ENCODE assay signal across 15 mouse cellular contexts in the genomic region with DNA sequence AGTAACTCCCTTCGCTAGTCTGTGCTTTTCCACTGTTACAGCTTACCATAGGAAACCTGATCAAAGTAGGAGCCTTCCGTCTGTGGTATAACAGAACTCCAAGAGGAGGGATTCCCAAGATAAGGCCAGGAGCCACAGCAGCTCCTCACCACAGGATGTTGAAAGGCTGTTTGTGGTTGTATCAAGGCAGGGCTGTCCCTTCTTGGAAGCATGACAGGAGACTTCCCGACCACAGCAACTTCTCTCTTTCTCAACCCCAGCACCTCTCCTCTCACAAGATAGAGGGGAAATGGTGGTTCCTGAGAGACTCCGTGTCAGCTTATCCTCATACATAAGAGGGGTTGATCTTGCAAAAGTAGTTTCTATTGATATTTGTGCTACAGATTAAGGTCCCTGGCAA. TPM values are rescaled to one million over a fixed set of nuclear protein-coding genes. Genes with fewer than 3 reads are reported as not detected.
DNase-seq lines count a peak whose midpoint lies in the region; ATAC-seq lines count a peak whose summit lies in the region.
"Had no signal": no experiment of that assay in that cellular context is flagged by ENCODE, and none has a peak within 500 bp of the region (broad histone marks: within the 10 kb centered on the region; RNA-seq: fewer than 3 reads in every experiment).

No protein-coding gene starts in this region.

- no peak overlapping the region for H3K4me3 ChIP-seq in kidney, embryonic 15.5 days (replicated peaks)
- H3K4me3 ChIP-seq in liver, embryonic 12.5 days: no peak overlapping the region
- H3K4me3 ChIP-seq: hindbrain, embryonic 13.5 days; layer of hippocampus, adult 2 months; lung, embryonic 15.5 days; midbrain, embryonic 15.5 days had no signal

- no peak overlapping the region for H3K27ac ChIP-seq in kidney, embryonic 15.5 days
- peak overlapping the region; percentile 87 for H3K27ac ChIP-seq in liver, embryonic 12.5 days
- H3K27ac ChIP-seq: hindbrain, embryonic 13.5 days; layer of hippocampus, adult 2 months; lung, embryonic 15.5 days; midbrain, embryonic 15.5 days had no signal

- H3K9ac ChIP-seq in kidney, embryonic 15.5 days: no peak overlapping the region
- peak overlapping the region; percentile 53 for H3K9ac ChIP-seq in liver, embryonic 12.5 days
- H3K9ac ChIP-seq: hindbrain, embryonic 13.5 days; lung, embryonic 15.5 days; midbrain, embryonic 15.5 days had no signal

- no peaks in the 10 kb centered on the region for H3K27me3 ChIP-seq in kidney, embryonic 15.5 days
- H3K27me3 ChIP-seq in liver, embryonic 12.5 days (replicated peaks): no peaks in the 10 kb centered on the region
- H3K27me3 ChIP-seq: hindbrain, embryonic 13.5 days; lung, embryonic 15.5 days; midbrain, embryonic 15.5 days had no signal

- 60% methylated on average over 4 of the region's 4 CpGs for WGBS in kidney, embryonic 15.5 days
- WGBS in liver, embryonic 12.5 days (ENCODE audit: insufficient replicate concordance): 15% methylated on average over 4 of the region's 4 CpGs

- no peaks in the 10 kb centered on the region for H3K9me3 ChIP-seq in kidney, embryonic 15.5 days (replicated peaks)
- no peaks in the 10 kb centered on the region for H3K9me3 ChIP-seq in liver, embryonic 12.5 days (replicated peaks)
- H3K9me3 ChIP-seq: hindbrain, embryonic 13.5 days; lung, embryonic 15.5 days; midbrain, embryonic 15.5 days had no signal

- no peaks in the 10 kb centered on the region for H3K36me3 ChIP-seq in kidney, embryonic 15.5 days
- H3K36me3 ChIP-seq in liver, embryonic 12.5 days: no peaks in the 10 kb centered on the region
- H3K36me3 ChIP-seq: hindbrain, embryonic 13.5 days; lung, embryonic 15.5 days; midbrain, embryonic 15.5 days had no signal

- H3K4me2 ChIP-seq in kidney, embryonic 15.5 days: no peak overlapping the region
- peak overlapping the region; percentile 49 for H3K4me2 ChIP-seq in liver, embryonic 12.5 days
- H3K4me2 ChIP-seq: hindbrain, embryonic 13.5 days; lung, embryonic 15.5 days; midbrain, embryonic 15.5 days had no signal

- peaks cover 13% of the 10 kb centered on the region for H3K4me1 ChIP-seq in kidney, embryonic 15.5 days
- H3K4me1 ChIP-seq in liver, embryonic 12.5 days: peaks cover 98% of the 10 kb centered on the region
- H3K4me1 ChIP-seq: hindbrain, embryonic 13.5 days; lung, embryonic 15.5 days; midbrain, embryonic 15.5 days had no signal

- ATAC-seq in kidney, embryonic 15.5 days (replicated peaks; ENCODE audit: low FRiP score): peak; percentile 40; the same call in 1 of the 2 replicates
- no peak for ATAC-seq in liver, embryonic 12.5 days
- peak; percentile 59 for ATAC-seq in monocyte, adult 5-6 weeks (replicated peaks; ENCODE audit: insufficient number of reproducible peaks, low FRiP score, low TSS enrichment, poor library complexity, severe bottlenecking)
- no peak for ATAC-seq in erythroid progenitor cell, adult 5-6 weeks (replicated peaks; ENCODE audit: low FRiP score, poor library complexity, severe bottlenecking)
- ATAC-seq: midbrain, embryonic 15.5 days had no signal

- DNase-seq in kidney, adult 8-10 months: no peak
- DNase-seq in MEL-GATA-1-ER (ENCODE audit: extremely low read depth, low read depth): peak; percentile 98
- DNase-seq in kidney, postnatal 14 days: no peak
- DNase-seq: adrenal gland, postnatal 25 days; cerebellum, adult 11 months; kidney, adult 18-20 months; thymus, postnatal 14 days had no signal

RNA-seq across cellular contexts. Expression of a gene that starts 47.0 kb away (rescaled TPM):
- polyA plus RNA-seq in kidney, embryonic 15.5 days (2015; fragmentation: Nextera tagmentation; extraction: Ambion mirVana): 3.6 and 4.8 TPM in 2 replicates
- 28.9 and 31.1 TPM in 2 replicates for polyA plus RNA-seq in liver, embryonic 12.5 days (2016; fragmentation: Nextera tagmentation; extraction: Ambion mirVana)
- 184 to 329 TPM (median 319 TPM) in 3 replicates for total RNA-seq in monocyte, adult 5-6 weeks (2017)
- total RNA-seq in erythroid progenitor cell, adult 5-6 weeks (2015; ENCODE audit: low replicate concordance): 98.7 and 158 TPM in 2 replicates
- 88.5 and 131 TPM in 2 replicates for total RNA-seq in erythroid progenitor cell, adult 5-6 weeks (2017; ENCODE audit: low replicate concordance)

Comparison
In these comparisons a context has a peak if more than half of its experiments do, and no peak if none do; other contexts are left out.
1. ATAC-seq: peak in kidney, embryonic 15.5 days (single experiment) and monocyte, adult 5-6 weeks (single experiment); none in liver, embryonic 12.5 days (single experiment) and erythroid progenitor cell, adult 5-6 weeks (single experiment).